Mouse (Mus musculus) lung, adult 2 months (tissue): ENCODE data around the gene Suclg1.

Experiments used
- CTCF ChIP-seq: fragments of 200-500 bp; IDR thresholded peaks from 2 replicates; pipeline ENCODE4 v1.5.1; 2011; ENCODE audit warnings: mild to moderate bottlenecking, low read length, control low read depth; ENCODE audit not compliant: insufficient read depth
- POLR2A ChIP-seq: fragments of 200-500 bp; IDR thresholded peaks from 2 replicates; pipeline ENCODE4 v1.6.1; 2011; ENCODE audit warnings: low read depth, mild to moderate bottlenecking, control low read depth, low read length, borderline replicate concordance; ENCODE audit errors: extremely low read depth

DNA sequence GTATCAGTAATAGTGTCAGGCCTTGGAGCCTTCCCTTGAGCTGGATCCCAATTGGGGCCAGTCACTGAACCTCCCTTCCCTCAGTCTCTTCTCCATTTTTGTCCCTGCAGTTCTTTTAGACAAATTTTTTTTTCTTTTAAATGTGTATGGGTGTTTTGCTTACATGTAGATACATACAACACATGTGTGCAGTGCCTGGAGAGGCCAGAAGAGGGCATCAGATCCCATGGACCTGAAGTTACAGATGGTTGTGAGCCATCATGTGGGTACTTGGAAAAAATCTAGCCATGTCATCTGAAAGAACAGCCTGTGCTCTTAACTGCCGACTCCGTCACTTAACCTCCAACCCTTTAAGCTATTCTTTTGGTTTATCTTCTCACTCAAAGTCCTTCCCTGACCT, 38.1 kb downstream of the Suclg1 start:
- TF ChIP-seq CTCF: no peak
- TF ChIP-seq POLR2A: no peak
